Mouse (Mus musculus): ENCODE data around the gene Zfp710.
A peak's percentile ranks its signal among the peaks of the same experiment; 100 is the strongest.
"Not testable (repeated sequence)": the region's sequence is repeated elsewhere in the genome, so short reads cannot be mapped to it uniquely, and the experiment has no call there.

Gene Zfp710

GRCm38 (mm10) chr7:80111066-80112045, 86.7 kb downstream of the Zfp710 start:
- peak; percentile 84 for DNase-seq (ENCODE audit: low read depth, low spot score)

GRCm38 (mm10) chr7:80113989-80114388, 89.4 kb downstream of the Zfp710 start:
- no peak for DNase-seq (ENCODE audit: low read depth, low spot score)

- DNase-seq (ENCODE audit: low read depth, low spot score) = peak; percentile 80
Observed at GRCm38 (mm10) chr7:80114451-80115223, 90.0 kb downstream of the Zfp710 start.

GRCm38 (mm10) chr7:80115224-80115590, 90.6 kb downstream of the Zfp710 start, which contains the start of gene Idh2:
Idh2 (minus strand) TSS chr7:80115392.
- peak; percentile 96 for DNase-seq (ENCODE audit: low read depth, low spot score)

GRCm38 (mm10) chr7:80116158-80116557, 91.5 kb downstream of the Zfp710 start:
- DNase-seq (ENCODE audit: low read depth, low spot score) = no peak

GRCm38 (mm10) chr7:80119198-80119597, 94.6 kb downstream of the Zfp710 start:
- peak; percentile 86 for DNase-seq (ENCODE audit: low read depth, low spot score)

GRCm38 (mm10) chr7:80121083-80121482, 96.5 kb downstream of the Zfp710 start:
- no peak for DNase-seq (ENCODE audit: low read depth, low spot score)

- DNase-seq (ENCODE audit: low read depth, low spot score) = no peak
Observed at GRCm38 (mm10) chr7:80123115-80123514, 98.5 kb downstream of the Zfp710 start.

- no peak for DNase-seq (ENCODE audit: low read depth, low spot score)
Observed at GRCm38 (mm10) chr7:80123672-80124071, 99.1 kb downstream of the Zfp710 start.

GRCm38 (mm10) chr7:80129278-80129677, 104.7 kb downstream of the Zfp710 start:
- DNase-seq (ENCODE audit: low read depth, low spot score) = no peak

- no peak for DNase-seq (ENCODE audit: low read depth, low spot score)
Observed at GRCm38 (mm10) chr7:80130344-80131055, 105.9 kb downstream of the Zfp710 start.

- not testable (repeated sequence) for DNase-seq (ENCODE audit: low read depth, low spot score)
Observed at GRCm38 (mm10) chr7:80131315-80131714, 106.7 kb downstream of the Zfp710 start.

- DNase-seq (ENCODE audit: low read depth, low spot score) = peak; percentile 47
Observed at GRCm38 (mm10) chr7:80132541-80132940, 107.9 kb downstream of the Zfp710 start.

GRCm38 (mm10) chr7:80134454-80135172, 110.0 kb downstream of the Zfp710 start:
- peak; percentile 77 for DNase-seq (ENCODE audit: low read depth, low spot score)

GRCm38 (mm10) chr7:80135173-80135532, 110.5 kb downstream of the Zfp710 start:
- no peak for DNase-seq (ENCODE audit: low read depth, low spot score)

- no peak for DNase-seq (ENCODE audit: low read depth, low spot score)
Observed at GRCm38 (mm10) chr7:80138375-80138774, 113.8 kb downstream of the Zfp710 start.

GRCm38 (mm10) chr7:80140815-80141214, 116.2 kb downstream of the Zfp710 start:
- DNase-seq (ENCODE audit: low read depth, low spot score) = peak; percentile 82

All from brain, adult 2 months (tissue).